Mouse (Mus musculus): Measurements from ENCODE around the gene Fam229a. TPM values are rescaled to one million over a fixed set of nuclear protein-coding genes. Genes with fewer than 3 reads are reported as not detected.
A peak's percentile ranks its signal among the peaks of the same experiment; 100 is the strongest.
"Not testable (repeated sequence)": the region's sequence is repeated elsewhere in the genome, so short reads cannot be mapped to it uniquely, and the experiment has no call there.

Gene Fam229a
- polyA plus RNA-seq, 1 experiment from 2014 or later, result 0.87 TPM

GRCm38 (mm10) chr4:129511413-129512096, 20.6 kb downstream of the Fam229a start:
- Histone ChIP-seq H3K36me3 (peaks cover 7% of the 10 kb centered on the region), H3K9ac (no peak overlapping the region), H3K4me2 (no peak overlapping the region), H3K27ac (replicated peaks) (peak overlapping the region; percentile 66), H3K4me1 (replicated peaks) (peaks cover 49% of the 10 kb centered on the region), H3K9me3 (no peaks in the 10 kb centered on the region), H3K4me3 (no peak overlapping the region), H3K27me3 (no peaks in the 10 kb centered on the region)
- ATAC-seq (ENCODE audit: low FRiP score, low read depth), result no peak
- WGBS, result 8% methylated on average over 6 of the region's 6 CpGs

- peaks cover 54% of the 10 kb centered on the region for H3K4me1 ChIP-seq (replicated peaks)
- peak within 1 kb of the TSS; percentile 99 for H3K27ac ChIP-seq (replicated peaks)
- H3K4me3 ChIP-seq, result peak within 1 kb of the TSS; percentile 98
- ATAC-seq (ENCODE audit: low FRiP score, low read depth), result peak; percentile 87
- H3K36me3 ChIP-seq, result peaks cover 20% of the 10 kb centered on the region
- no peaks in the 10 kb centered on the region for H3K9me3 ChIP-seq
- H3K4me2 ChIP-seq, result peak within 1 kb of the TSS; percentile 77
- H3K27me3 ChIP-seq, result no peaks in the 10 kb centered on the region
- WGBS, result 6% methylated on average over 42 of the region's 47 CpGs
- H3K9ac ChIP-seq, result peak within 1 kb of the TSS; percentile 100
Measured at GRCm38 (mm10) chr4:129513086-129513767, 22.2 kb downstream of the Fam229a start, which contains the start of gene Marcksl1. Gene Marcksl1 (plus strand): TSS chr4:129513581.

DNA sequence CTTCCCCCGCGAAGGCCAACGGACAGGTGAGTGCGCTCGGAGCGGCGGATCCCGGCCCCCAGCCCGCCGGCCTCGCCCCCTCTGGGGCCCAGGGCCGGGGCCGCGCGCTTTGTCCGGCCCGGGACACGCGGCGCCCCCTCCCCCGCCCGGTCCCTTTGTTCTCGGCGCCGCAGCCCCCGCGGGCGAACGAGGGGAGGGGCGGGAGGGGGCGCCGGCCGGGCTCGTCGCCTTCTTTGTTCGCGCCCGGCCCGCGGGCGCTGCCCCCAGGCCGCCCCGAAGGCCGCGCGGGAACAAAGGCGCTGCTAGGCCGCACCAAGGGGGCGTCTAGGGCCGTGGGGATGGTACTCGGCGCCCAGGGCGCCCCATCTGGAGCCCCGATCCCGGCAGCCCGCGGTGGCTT, 22.9 kb downstream of the Fam229a start:
- Histone ChIP-seq H3K4me2 (peak overlapping the region; percentile 77), H3K4me3 (peak overlapping the region; percentile 98), H3K4me1 (replicated peaks) (peaks cover 52% of the 10 kb centered on the region), H3K27ac (replicated peaks) (peak overlapping the region; percentile 99), H3K9me3 (no peaks in the 10 kb centered on the region), H3K36me3 (peaks cover 27% of the 10 kb centered on the region), H3K9ac (peak overlapping the region; percentile 100), H3K27me3 (no peaks in the 10 kb centered on the region)
- under 1% methylated on average over 31 of the region's 57 CpGs for WGBS
- peak; percentile 12; the same call in 1 of the 2 replicates for ATAC-seq (ENCODE audit: low FRiP score, low read depth)

DNA sequence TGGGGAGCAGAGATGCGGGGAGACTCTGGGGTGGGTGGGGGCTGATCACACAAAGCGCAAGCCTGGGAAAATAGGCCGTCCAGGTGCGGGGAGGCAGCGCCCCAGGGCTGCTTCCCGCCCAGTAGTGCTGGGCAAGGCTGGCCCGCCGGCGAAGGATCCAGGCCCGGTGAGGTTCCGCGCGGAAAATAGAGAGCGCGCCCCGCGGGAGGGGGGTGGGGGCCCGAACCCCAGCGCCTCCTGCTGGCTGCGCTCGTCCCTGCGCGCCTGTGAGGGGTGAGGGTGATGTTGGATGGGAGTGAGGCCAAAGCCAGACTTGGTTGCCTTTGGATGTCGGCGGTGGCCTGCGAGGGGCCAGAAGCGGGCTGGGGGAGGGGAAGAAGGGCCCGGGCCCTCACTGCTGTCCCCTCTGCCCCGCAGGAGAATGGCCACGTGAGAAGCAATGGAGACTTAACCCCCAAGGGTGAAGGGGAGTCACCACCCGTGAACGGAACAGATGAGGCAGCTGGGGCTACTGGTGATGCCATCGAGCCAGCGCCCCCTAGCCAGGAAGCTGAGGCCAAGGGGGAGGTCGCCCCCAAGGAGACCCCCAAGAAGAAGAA, 23.4 kb downstream of the Fam229a start:
- peak; percentile 40 for ATAC-seq (ENCODE audit: low FRiP score, low read depth)
- Histone ChIP-seq H3K9ac (peak overlapping the region; percentile 100), H3K36me3 (peaks cover 29% of the 10 kb centered on the region), H3K4me3 (peak overlapping the region; percentile 98), H3K4me2 (peak overlapping the region; percentile 77), H3K4me1 (replicated peaks) (peaks cover 47% of the 10 kb centered on the region), H3K9me3 (no peaks in the 10 kb centered on the region), H3K27ac (replicated peaks) (peak overlapping the region; percentile 99), H3K27me3 (no peaks in the 10 kb centered on the region)
- under 1% methylated on average over 34 of the region's 35 CpGs for WGBS

DNA sequence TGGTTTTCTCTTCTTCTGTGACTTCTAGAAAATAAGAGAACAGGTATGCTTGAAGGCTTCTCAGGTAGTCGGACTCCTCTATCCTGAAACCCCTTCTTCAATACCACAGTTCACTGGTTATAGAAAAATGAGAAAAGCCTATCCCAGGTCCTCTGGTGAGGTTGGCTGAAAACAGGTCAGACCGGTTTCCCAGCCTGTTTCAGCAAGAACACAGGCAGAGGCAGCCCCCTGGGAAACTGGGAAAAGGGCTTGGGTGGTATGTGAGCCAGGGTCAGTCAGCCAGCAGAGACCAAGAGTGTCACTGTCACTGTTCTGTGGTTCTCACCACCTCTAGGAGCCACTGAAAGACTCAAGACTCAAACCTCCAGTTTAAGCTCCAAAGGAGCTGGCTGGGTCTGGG, 25.9 kb downstream of the Fam229a start:
- peaks cover 37% of the 10 kb centered on the region for H3K4me1 ChIP-seq (replicated peaks)
- ATAC-seq (ENCODE audit: low FRiP score, low read depth), result no peak
- 58% methylated on average over 2 of the region's 2 CpGs for WGBS
- H3K36me3 ChIP-seq, result peaks cover 51% of the 10 kb centered on the region
- no peak overlapping the region for H3K27ac ChIP-seq (replicated peaks)
- 0 out of 2 replicates have a peak overlapping the region, but pooled peaks have one; percentile 7 for H3K4me2 ChIP-seq
- H3K9ac ChIP-seq, result no peak overlapping the region
- H3K9me3 ChIP-seq, result no peaks in the 10 kb centered on the region
- H3K27me3 ChIP-seq, result no peaks in the 10 kb centered on the region
- H3K4me3 ChIP-seq, result no peak overlapping the region

- H3K4me3 ChIP-seq, result no peak overlapping the region
- no peak for ATAC-seq (ENCODE audit: low FRiP score, low read depth)
- H3K27ac ChIP-seq (replicated peaks), result no peak overlapping the region
- no peaks in the 10 kb centered on the region for H3K27me3 ChIP-seq
- H3K9ac ChIP-seq, result no peak overlapping the region
- no peaks in the 10 kb centered on the region for H3K9me3 ChIP-seq
- H3K4me2 ChIP-seq, result no peak overlapping the region
- WGBS, result 91% methylated on average over 8 of the region's 8 CpGs
- H3K4me1 ChIP-seq (replicated peaks), result peaks cover 23% of the 10 kb centered on the region
- H3K36me3 ChIP-seq, result peaks cover 65% of the 10 kb centered on the region
Measured at GRCm38 (mm10) chr4:129518519-129518918, 27.5 kb downstream of the Fam229a start.

DNA sequence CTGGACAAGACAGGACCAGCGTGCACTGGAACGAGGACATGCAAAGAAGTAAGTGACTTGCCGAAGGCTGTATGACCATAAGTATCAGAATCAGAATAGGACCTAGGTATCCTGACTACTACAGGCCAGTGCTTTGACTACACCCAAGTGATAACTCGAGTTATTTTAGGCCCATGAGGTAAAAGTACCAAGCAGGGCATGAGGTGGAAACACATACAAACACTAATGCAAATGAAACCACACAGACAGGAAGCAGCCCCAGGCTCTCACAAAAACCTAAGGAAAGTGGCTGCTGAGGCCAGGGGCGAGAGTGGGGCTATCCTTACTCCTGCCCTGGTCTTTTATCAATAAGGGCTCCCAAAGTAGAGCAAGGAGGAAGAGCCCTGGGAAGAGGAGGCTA, 34.3 kb downstream of the Fam229a start:
- no peaks in the 10 kb centered on the region for H3K4me1 ChIP-seq (replicated peaks)
- no peaks in the 10 kb centered on the region for H3K27me3 ChIP-seq
- H3K4me2 ChIP-seq, result no peak overlapping the region
- H3K36me3 ChIP-seq, result peaks cover 64% of the 10 kb centered on the region
- H3K27ac ChIP-seq (replicated peaks), result no peak overlapping the region
- WGBS, result 97% methylated on average over 5 of the region's 5 CpGs
- ATAC-seq (ENCODE audit: low FRiP score, low read depth), result no peak
- no peak overlapping the region for H3K4me3 ChIP-seq
- no peaks in the 10 kb centered on the region for H3K9me3 ChIP-seq
- H3K9ac ChIP-seq, result no peak overlapping the region

DNA sequence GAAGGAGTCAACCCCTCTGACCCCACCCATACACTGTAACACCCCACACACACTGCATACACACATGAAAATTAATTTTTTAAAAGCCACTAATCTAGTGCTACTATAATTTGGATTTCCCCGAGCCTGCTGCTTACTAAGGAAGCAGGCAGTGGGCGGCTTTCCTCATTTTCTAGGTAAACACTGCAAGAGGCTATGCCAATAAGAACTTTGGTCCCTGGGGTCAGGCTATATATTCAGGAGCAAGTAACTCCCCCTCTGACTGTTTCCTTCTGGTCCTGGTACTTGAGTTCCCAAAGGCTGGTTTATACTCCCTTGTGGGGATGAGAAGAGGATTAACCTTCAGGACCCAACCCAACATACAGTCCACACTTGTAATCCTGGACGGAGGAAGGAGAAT, 34.9 kb downstream of the Fam229a start:
- Histone ChIP-seq H3K9me3 (no peaks in the 10 kb centered on the region), H3K27ac (replicated peaks) (no peak overlapping the region), H3K4me3 (no peak overlapping the region), H3K4me1 (replicated peaks) (no peaks in the 10 kb centered on the region), H3K4me2 (no peak overlapping the region), H3K9ac (no peak overlapping the region), H3K27me3 (no peaks in the 10 kb centered on the region), H3K36me3 (peaks cover 65% of the 10 kb centered on the region)
- 93% methylated on average over 3 of the region's 3 CpGs for WGBS
- ATAC-seq (ENCODE audit: low FRiP score, low read depth), result no peak

GRCm38 (mm10) chr4:129528901-129529300, 37.9 kb downstream of the Fam229a start:
- not testable (repeated sequence) for ATAC-seq (ENCODE audit: low FRiP score, low read depth); H3K27ac ChIP-seq (replicated peaks); H3K27me3 ChIP-seq; H3K4me2 ChIP-seq; H3K4me1 ChIP-seq (replicated peaks); H3K9me3 ChIP-seq; H3K4me3 ChIP-seq; H3K9ac ChIP-seq
- peaks cover 54% of the 10 kb centered on the region for H3K36me3 ChIP-seq
- WGBS, result 92% methylated on average over 6 of the region's 6 CpGs

DNA sequence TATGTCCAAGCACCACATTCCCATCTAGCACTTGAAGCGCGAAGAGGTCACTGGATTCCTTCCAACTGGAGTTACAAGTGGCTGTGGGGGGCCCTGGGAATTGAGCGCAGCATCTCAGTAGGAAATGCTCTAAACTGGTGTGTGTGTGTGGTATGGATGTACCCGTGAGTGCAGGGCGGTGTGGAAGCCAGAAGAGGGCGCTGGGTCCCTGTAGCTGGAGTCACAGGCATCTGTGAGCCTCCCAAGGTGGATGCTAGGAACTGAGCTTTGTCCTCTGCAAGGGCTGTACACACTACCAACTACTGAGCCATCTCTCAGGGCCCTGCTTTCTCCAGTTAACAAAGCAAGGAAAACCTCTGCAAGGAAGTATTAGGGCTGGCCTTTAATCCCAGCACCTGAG, 49.0 kb downstream of the Fam229a start:
- whole genome bisulfite sequencing, result 82% methylated on average over 6 of the region's 6 CpGs
- no peaks in the 10 kb centered on the region for H3K27me3 ChIP-seq
- no peak overlapping the region for H3K4me3 ChIP-seq
- no peak for ATAC-seq (ENCODE audit: low FRiP score, low read depth)
- peaks cover 26% of the 10 kb centered on the region for H3K4me1 ChIP-seq (replicated peaks)
- H3K4me2 ChIP-seq, result no peak overlapping the region
- no peak overlapping the region for H3K9ac ChIP-seq
- no peaks in the 10 kb centered on the region for H3K9me3 ChIP-seq
- 0 out of 2 replicates have a peak, but pooled peaks cover 6% of the 10 kb centered on the region for H3K36me3 ChIP-seq
- H3K27ac ChIP-seq (replicated peaks), result no peak overlapping the region

Measured in hindbrain, embryonic 15.5 days (tissue).